Mouse (Mus musculus) lung, embryonic 16.5 days (tissue): ENCODE results near the gene Nr5a1. TPM values are rescaled to one million over a fixed set of nuclear protein-coding genes. Genes with fewer than 3 reads are reported as not detected.
A peak's percentile ranks its signal among the peaks of the same experiment; 100 is the strongest.

ENCODE experiments used
- ATAC-seq: fragments of 200-750 bp; cut with Nextera tagmentation; 2 replicates; pipeline ENCODE4 v1.8.0; 2017; ENCODE audit warnings: low read depth, mild to moderate bottlenecking, moderate library complexity
- H3K27ac ChIP-seq: fragments of 300-500 bp; sonication (generic); 2 replicates; pipeline ENCODE4 v1.5.1; 2014; ENCODE audit warnings: mild to moderate bottlenecking, control low read depth, low read length
- H3K27me3 ChIP-seq: fragments of 300-500 bp; sonication (generic); 2 replicates; pipeline ENCODE4 v1.6.1; 2014; ENCODE audit warnings: low read depth, low read length, mixed read lengths; ENCODE audit not compliant: control insufficient read depth, insufficient read depth
- H3K36me3 ChIP-seq: fragments of 300-500 bp; sonication (generic); 2 replicates; pipeline ENCODE4 v1.6.1; 2014; ENCODE audit warnings: low read length; ENCODE audit not compliant: control insufficient read depth, insufficient read depth
- H3K4me1 ChIP-seq: fragments of 300-500 bp; sonication (generic); replicated peaks from 2 replicates; pipeline ENCODE4 v1.6.1; 2014; ENCODE audit warnings: low read length, mixed read lengths; ENCODE audit not compliant: control insufficient read depth, insufficient read depth
- H3K4me2 ChIP-seq: fragments of 300-500 bp; sonication (generic); 2 replicates; pipeline ENCODE4 v1.6.1; 2014; ENCODE audit warnings: low read depth, low read length, control low read depth
- H3K4me3 ChIP-seq: fragments of 300-500 bp; sonication (generic); 2 replicates; pipeline ENCODE4 v1.5.1; 2014; ENCODE audit warnings: mild to moderate bottlenecking, low read length, control low read depth
- H3K9ac ChIP-seq: fragments of 300-500 bp; sonication (generic); 2 replicates; pipeline ENCODE4 v1.6.1; 2014; ENCODE audit warnings: low read length, control low read depth
- H3K9me3 ChIP-seq: fragments of 300-500 bp; sonication (generic); 2 replicates; pipeline ENCODE4 v1.6.1; 2016; ENCODE audit warnings: low read length; ENCODE audit not compliant: control insufficient read depth
- WGBS: fragments of 180-500 bp; shearing (Covaris S2); extraction: QIAGEN DNeasy Blood & Tissue Kit; methylation state at CpG from one replicate; pipeline ENCODE4 v1.1.7; 2014; 5-methylcytosine and 5-hydroxymethylcytosine counted together
- polyA plus RNA-seq: library from polyadenylated mRNA; unstranded; fragments of >200 nt; fragmentation: Nextera tagmentation; extraction: Ambion mirVana; gene quantifications from 2 replicates; pipeline ENCODE4 v1.2.1, GENCODE M21; 2015

Gene Nr5a1
- polyA plus RNA-seq, 1 experiment from 2014 or later: 0.21 TPM

- Histone ChIP-seq H3K4me3 (no peak overlapping the region), H3K27ac (no peak overlapping the region), H3K4me2 (no peak overlapping the region), H3K27me3 (no peaks in the 10 kb centered on the region), H3K4me1 (no peaks in the 10 kb centered on the region), H3K9me3 (no peaks in the 10 kb centered on the region), H3K36me3 (no peaks in the 10 kb centered on the region), H3K9ac (no peak overlapping the region)
- 62% methylated on average over 9 of the region's 9 CpGs for WGBS
- ATAC-seq: no peak
Measured at GRCm38 (mm10) chr2:38695770-38696169, 18.6 kb downstream of the Nr5a1 start.

GRCm38 (mm10) chr2:38691542-38691941 is 22.8 kb downstream of the Nr5a1 start:
- peaks cover 9% of the 10 kb centered on the region; the same call in 1 of the 2 replicates for H3K27me3 ChIP-seq
- no peak overlapping the region for H3K4me2 ChIP-seq
- peaks cover 8% of the 10 kb centered on the region for H3K4me1 ChIP-seq
- H3K9ac ChIP-seq: no peak overlapping the region
- WGBS: 14% methylated on average over 8 of the region's 8 CpGs
- no peak overlapping the region for H3K4me3 ChIP-seq
- H3K9me3 ChIP-seq: no peaks in the 10 kb centered on the region
- ATAC-seq: peak; percentile 24; the same call in 1 of the 2 replicates
- no peaks in the 10 kb centered on the region for H3K36me3 ChIP-seq
- H3K27ac ChIP-seq: no peak overlapping the region

GRCm38 (mm10) chr2:38689881-38690280 is 24.5 kb downstream of the Nr5a1 start:
- peaks cover 9% of the 10 kb centered on the region; the same call in 1 of the 2 replicates for H3K27me3 ChIP-seq
- H3K4me2 ChIP-seq: no peak overlapping the region
- no peak overlapping the region for H3K4me3 ChIP-seq
- H3K36me3 ChIP-seq: no peaks in the 10 kb centered on the region
- 44% methylated on average over 1 of the region's 1 CpGs for WGBS
- peaks cover 8% of the 10 kb centered on the region for H3K4me1 ChIP-seq
- no peak overlapping the region for H3K9ac ChIP-seq
- no peak overlapping the region for H3K27ac ChIP-seq
- no peak for ATAC-seq
- H3K9me3 ChIP-seq: no peaks in the 10 kb centered on the region

GRCm38 (mm10) chr2:38688791-38689520 is 25.4 kb downstream of the Nr5a1 start:
- H3K36me3 ChIP-seq: no peaks in the 10 kb centered on the region
- H3K4me1 ChIP-seq: peaks cover 8% of the 10 kb centered on the region
- H3K9me3 ChIP-seq: no peaks in the 10 kb centered on the region
- peak overlapping the region; percentile 51; the same call in 1 of the 2 replicates for H3K9ac ChIP-seq
- peak overlapping the region; percentile 59 for H3K4me2 ChIP-seq
- peak overlapping the region; percentile 34 for H3K4me3 ChIP-seq
- H3K27ac ChIP-seq: no peak overlapping the region
- WGBS: 4% methylated on average over 29 of the region's 29 CpGs
- peaks cover 9% of the 10 kb centered on the region; the same call in 1 of the 2 replicates for H3K27me3 ChIP-seq
- peak; percentile 52 for ATAC-seq

- Histone ChIP-seq H3K9me3 (no peaks in the 10 kb centered on the region), H3K27me3 (peaks cover 9% of the 10 kb centered on the region; the same call in 1 of the 2 replicates), H3K4me3 (no peak overlapping the region), H3K9ac (no peak overlapping the region), H3K27ac (no peak overlapping the region), H3K36me3 (no peaks in the 10 kb centered on the region), H3K4me2 (no peak overlapping the region), H3K4me1 (peaks cover 8% of the 10 kb centered on the region)
- ATAC-seq: no peak
- WGBS: 63% methylated on average over 3 of the region's 3 CpGs
Measured at GRCm38 (mm10) chr2:38685746-38686145, 28.6 kb downstream of the Nr5a1 start.

- Histone ChIP-seq H3K36me3 (no peaks in the 10 kb centered on the region), H3K4me2 (no peak overlapping the region), H3K9me3 (no peaks in the 10 kb centered on the region), H3K4me3 (no peak overlapping the region), H3K4me1 (no peaks in the 10 kb centered on the region), H3K9ac (no peak overlapping the region), H3K27me3 (no peaks in the 10 kb centered on the region), H3K27ac (no peak overlapping the region)
- 63% methylated on average over 5 of the region's 5 CpGs for WGBS
- no peak for ATAC-seq
Measured at GRCm38 (mm10) chr2:38683083-38683482, 31.3 kb downstream of the Nr5a1 start.

GRCm38 (mm10) chr2:38682209-38682608 is 32.1 kb downstream of the Nr5a1 start:
- no peak overlapping the region for H3K4me3 ChIP-seq
- WGBS: 88% methylated on average over 5 of the region's 5 CpGs
- H3K9ac ChIP-seq: no peak overlapping the region
- no peaks in the 10 kb centered on the region for H3K27me3 ChIP-seq
- no peak overlapping the region for H3K27ac ChIP-seq
- H3K4me2 ChIP-seq: no peak overlapping the region
- ATAC-seq: no peak
- no peaks in the 10 kb centered on the region for H3K36me3 ChIP-seq
- no peaks in the 10 kb centered on the region for H3K9me3 ChIP-seq
- H3K4me1 ChIP-seq: no peaks in the 10 kb centered on the region

- Histone ChIP-seq H3K4me2 (no peak overlapping the region), H3K9ac (no peak overlapping the region), H3K4me3 (no peak overlapping the region), H3K4me1 (no peaks in the 10 kb centered on the region), H3K27ac (no peak overlapping the region), H3K36me3 (no peaks in the 10 kb centered on the region), H3K27me3 (no peaks in the 10 kb centered on the region), H3K9me3 (no peaks in the 10 kb centered on the region)
- ATAC-seq: no peak
Measured at GRCm38 (mm10) chr2:38678947-38679346, 35.4 kb downstream of the Nr5a1 start.

GRCm38 (mm10) chr2:38675366-38675969 is 38.9 kb downstream of the Nr5a1 start:
- no peak for ATAC-seq
- H3K27me3 ChIP-seq: no peaks in the 10 kb centered on the region; the same call in 1 of the 2 replicates
- 50% methylated on average over 9 of the region's 9 CpGs for WGBS

More at GRCm38 (mm10) chr2:38675366-38675969, 38.9 kb downstream of the Nr5a1 start:
- no peak overlapping the region for H3K27ac ChIP-seq
- H3K4me1 ChIP-seq: no peaks in the 10 kb centered on the region
- H3K9me3 ChIP-seq: no peaks in the 10 kb centered on the region
- H3K36me3 ChIP-seq: no peaks in the 10 kb centered on the region
- H3K9ac ChIP-seq: no peak overlapping the region
- H3K4me2 ChIP-seq: no peak overlapping the region
- no peak overlapping the region for H3K4me3 ChIP-seq
